Mouse (Mus musculus) urinary bladder, postnatal 25 days (tissue): ENCODE results near the gene Rpusd1.
A peak's percentile ranks its signal among the peaks of the same experiment; 100 is the strongest.
"Not testable (repeated sequence)": the region's sequence is repeated elsewhere in the genome, so short reads cannot be mapped to it uniquely, and the experiment has no call there.

Source experiments
- DNase-seq: peaks from one replicate; pipeline ENCODE4 v3.0.0; 2022; ENCODE audit warnings: low spot score

Gene Rpusd1

GRCm38 (mm10) chr17:25738861-25739260 lies 11.4 kb downstream of the Rpusd1 start:
- DNase-seq: no peak

DNA sequence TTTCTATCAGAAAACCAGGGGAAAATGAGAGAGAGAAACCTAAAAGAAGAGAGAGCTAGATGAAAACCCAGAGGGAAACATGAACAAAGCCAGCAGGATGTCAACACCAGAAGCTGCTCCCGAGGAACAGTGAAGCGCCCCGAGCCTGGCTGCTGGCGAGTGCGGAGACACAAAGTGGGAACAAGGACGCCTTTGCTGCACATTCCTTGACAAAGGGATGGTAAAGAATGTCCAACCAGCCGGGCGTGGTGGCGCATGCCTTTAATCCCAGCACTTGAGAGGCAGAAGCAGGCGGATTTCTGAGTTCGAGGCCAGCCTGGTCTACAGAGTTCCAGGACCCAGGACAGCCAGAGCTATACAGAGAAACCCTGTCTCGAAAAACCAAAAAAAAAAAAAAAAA lies 14.0 kb downstream of the Rpusd1 start:
- not testable (repeated sequence) for DNase-seq

- DNase-seq: no peak
Observed at GRCm38 (mm10) chr17:25743831-25744230, 16.4 kb downstream of the Rpusd1 start.

- no peak for DNase-seq
Observed at GRCm38 (mm10) chr17:25744311-25744710, 16.8 kb downstream of the Rpusd1 start.

DNA sequence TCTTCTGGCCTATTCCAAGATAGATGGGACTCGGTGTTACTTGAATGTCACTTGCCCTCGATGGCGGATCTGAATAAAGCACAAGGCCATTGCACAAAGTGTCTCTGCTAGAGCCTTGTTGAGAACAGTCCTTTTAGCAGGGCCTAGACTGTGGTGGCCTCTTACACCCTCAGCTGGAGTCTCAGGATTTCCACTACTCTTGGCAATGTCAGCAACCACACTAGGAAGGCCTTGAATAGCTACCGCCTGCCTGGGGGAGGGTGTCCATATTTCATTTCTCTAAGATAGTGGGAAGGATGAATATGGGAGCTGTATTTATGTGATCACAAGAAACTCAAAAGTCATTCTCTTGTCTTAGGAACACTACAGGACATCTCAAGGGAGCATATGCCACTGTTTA lies 20.8 kb downstream of the Rpusd1 start:
- no peak for DNase-seq

- DNase-seq: no peak
Observed at GRCm38 (mm10) chr17:25749314-25749713, 21.8 kb downstream of the Rpusd1 start.

DNA sequence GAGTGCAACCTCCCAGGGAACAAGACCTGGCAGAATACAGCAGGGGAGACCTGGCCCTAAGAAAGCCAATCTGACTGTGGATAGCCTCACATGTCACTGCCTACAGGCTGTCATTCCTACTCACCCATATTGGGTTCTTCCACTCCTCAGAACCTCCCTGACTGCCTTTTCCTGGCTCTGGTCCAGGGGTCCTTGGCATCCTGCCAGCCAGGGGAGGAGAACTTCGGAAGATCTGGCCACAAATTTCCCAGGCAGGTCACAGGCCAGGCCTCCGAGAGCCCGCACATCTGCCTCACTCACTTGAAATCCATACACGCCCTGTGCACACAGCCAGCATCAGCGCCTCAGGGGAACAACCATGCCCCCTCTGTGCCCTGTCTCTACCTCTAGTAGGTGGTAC lies 24.0 kb downstream of the Rpusd1 start:
- peak; percentile 48 for DNase-seq

- DNase-seq: no peak
Observed at GRCm38 (mm10) chr17:25754241-25754640, 26.8 kb downstream of the Rpusd1 start, which contains the start of gene Msln. Gene Msln (minus strand): TSS chr17:25754378.

DNA sequence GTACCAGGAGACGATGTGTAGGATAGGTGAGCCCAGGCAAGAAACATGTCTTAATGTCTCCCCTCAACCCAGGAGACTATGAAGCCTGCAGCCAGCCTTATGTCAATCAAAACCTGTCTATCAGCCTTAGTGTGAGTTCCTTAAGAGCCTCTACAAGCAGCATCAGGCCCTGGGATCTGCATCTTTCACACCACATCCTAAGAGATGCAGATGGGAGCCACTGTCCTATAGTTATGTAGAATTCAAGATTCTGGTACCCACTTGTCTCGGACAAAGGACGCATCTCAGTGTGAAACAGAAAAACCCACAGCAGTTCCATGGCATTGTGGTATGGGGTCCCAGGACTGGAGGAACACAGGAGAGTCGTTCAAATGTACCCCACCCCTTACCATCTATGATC lies 27.6 kb downstream of the Rpusd1 start:
- DNase-seq: no peak

- no peak for DNase-seq
Observed at GRCm38 (mm10) chr17:25755627-25756377, 28.3 kb downstream of the Rpusd1 start.

GRCm38 (mm10) chr17:25756378-25757242 lies 29.1 kb downstream of the Rpusd1 start:
- no peak for DNase-seq

- DNase-seq: no peak
Observed at GRCm38 (mm10) chr17:25757691-25758090, 30.2 kb downstream of the Rpusd1 start.

DNA sequence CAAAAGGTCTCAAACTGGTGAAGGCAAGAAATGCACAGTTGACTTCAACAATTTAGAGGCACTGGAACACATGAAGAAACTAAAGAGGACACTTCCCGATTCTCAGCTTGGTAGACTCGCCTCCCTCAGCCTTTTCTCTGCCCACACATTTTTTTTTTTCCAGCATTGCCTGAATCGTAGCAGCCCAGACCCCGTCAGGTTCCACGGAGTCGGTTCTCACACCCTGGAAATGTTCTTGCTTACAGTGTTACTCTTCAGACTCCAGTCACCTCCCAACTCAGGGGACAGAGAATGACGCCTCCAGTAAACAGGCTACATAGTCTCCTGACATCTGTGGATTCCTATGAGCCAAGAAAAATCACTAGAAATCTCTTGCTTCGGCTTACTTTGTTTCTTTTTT lies 32.7 kb downstream of the Rpusd1 start:
- DNase-seq: no peak

DNA sequence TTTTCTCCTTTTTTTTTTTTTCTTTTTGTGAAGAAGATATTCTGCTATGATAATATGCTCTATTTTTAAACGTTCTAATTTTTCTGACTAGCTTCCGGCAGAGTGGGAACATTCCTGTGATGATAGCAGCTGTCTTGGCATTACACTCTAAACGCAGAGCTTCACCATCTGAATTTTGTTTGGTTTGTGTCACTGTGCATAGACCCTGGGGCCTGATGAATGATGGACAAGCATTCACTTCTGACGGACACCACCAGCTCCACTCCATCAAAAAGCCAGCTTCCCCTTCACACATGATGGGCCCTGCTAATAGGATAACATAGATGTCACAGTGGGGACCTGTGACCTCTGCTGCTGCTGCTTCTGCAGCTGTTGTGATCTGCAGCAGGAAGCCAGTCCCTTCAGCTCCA lies 34.1 kb downstream of the Rpusd1 start:
- no peak for DNase-seq

GRCm38 (mm10) chr17:25762591-25762990 lies 35.1 kb downstream of the Rpusd1 start:
- no peak for DNase-seq

- no peak for DNase-seq
Observed at GRCm38 (mm10) chr17:25765886-25766285, 38.4 kb downstream of the Rpusd1 start.

DNA sequence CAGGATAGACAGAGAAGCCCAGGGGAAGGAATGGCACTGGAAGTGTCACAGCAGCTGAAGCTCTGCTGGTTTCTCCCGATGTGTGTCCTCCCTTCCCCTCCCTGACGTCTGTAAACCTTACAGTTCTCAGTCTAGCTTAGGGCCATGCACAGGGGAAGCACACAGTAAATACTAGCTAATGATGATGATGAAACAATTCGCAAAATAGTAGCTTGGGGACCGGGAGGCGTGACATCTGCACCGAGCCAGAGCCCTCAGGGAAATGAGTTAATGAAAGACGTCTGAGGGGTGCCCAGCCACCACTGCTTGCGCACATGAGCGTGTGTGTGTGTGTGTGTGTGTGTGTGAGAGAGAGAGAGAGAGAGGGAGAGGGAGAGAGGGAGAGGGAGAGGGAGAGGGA lies 41.9 kb downstream of the Rpusd1 start:
- DNase-seq: no peak

DNA sequence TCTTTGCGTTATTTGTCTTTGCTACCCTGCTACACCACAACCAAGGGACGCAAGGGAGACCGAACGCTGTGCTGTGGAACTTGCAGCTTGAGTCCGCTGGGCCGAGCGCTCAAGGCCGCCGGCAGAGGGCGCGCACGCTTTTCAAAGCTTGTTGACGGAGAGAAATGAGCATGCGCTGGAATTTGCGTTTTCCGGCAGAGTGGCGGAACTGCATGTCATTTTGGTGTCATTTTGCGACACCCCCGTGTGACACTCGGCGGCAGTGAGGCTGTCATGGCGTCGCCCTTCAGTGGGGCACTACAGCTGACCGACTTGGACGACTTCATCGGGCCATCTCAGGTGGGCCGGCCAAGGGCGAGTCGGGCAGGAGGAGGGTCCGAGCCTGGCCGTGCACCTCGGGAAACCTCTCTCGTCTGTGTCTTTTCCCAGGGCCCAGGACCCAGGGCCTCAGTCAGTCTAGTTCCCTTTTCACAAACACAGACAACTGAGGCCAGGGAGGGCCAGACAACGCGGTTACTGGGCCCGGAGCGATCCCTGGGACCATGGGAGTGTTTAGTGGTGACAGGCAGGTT lies 46.2 kb downstream of the Rpusd1 start, which contains the start of gene Narfl:
Gene Narfl (plus strand): TSS at position 228 of the 572 bp plus-strand sequence.
- peak; percentile 98 for DNase-seq

- no peak for DNase-seq
Observed at GRCm38 (mm10) chr17:25775318-25776062, 48.0 kb downstream of the Rpusd1 start.

- DNase-seq: no peak
Observed at GRCm38 (mm10) chr17:25777948-25778347, 50.5 kb downstream of the Rpusd1 start.
